Mouse (Mus musculus) forelimb bud, embryonic 11.5 days (tissue): ENCODE measurements around the gene Lgmn.
A peak's percentile ranks its signal among the peaks of the same experiment; 100 is the strongest.

ENCODE experiments used
- DNase-seq: peaks from one replicate; pipeline ENCODE4 v3.0.0-alpha.2; 2012; ENCODE audit warnings: low read depth, low spot score

Gene Lgmn

DNA sequence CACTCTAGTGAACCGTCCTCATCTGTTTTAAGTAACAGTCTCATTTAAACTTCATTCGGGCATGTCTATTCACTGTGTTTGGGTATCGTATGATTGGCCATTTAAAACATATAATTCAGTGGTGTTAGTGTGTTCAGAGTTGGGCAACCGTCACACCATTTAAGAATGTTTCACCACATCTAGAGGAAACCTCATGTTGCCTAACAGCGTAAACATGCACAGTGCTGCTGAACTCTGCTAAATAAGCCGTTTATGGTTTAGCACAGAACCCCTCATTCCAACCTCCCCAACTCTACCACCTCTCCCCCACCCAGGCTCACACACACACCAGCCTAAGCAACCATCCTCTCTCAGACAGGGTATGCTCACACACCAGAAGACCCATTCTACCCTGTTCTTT lies 91.2 kb downstream of the Lgmn start:
- no peak for DNase-seq

DNA sequence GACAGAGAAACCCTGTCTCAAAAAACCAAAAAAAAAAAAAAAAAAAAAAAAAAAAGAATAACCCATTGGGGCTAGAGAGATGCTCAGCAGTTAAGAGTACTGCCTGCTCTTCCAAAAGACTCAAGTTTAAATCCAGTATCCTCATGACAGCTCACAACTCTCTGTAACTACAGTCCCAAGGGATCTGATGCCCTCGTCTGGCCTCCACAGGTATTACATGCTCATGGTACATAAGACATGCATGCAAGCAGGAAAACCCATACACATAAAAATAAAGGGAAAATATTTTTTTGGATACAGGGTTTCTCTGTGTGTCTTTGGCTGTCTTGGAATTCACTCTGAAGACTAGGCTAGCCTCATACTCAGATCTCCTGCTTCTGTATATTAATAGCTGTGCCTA lies 93.1 kb downstream of the Lgmn start:
- DNase-seq = peak; percentile 33

DNA sequence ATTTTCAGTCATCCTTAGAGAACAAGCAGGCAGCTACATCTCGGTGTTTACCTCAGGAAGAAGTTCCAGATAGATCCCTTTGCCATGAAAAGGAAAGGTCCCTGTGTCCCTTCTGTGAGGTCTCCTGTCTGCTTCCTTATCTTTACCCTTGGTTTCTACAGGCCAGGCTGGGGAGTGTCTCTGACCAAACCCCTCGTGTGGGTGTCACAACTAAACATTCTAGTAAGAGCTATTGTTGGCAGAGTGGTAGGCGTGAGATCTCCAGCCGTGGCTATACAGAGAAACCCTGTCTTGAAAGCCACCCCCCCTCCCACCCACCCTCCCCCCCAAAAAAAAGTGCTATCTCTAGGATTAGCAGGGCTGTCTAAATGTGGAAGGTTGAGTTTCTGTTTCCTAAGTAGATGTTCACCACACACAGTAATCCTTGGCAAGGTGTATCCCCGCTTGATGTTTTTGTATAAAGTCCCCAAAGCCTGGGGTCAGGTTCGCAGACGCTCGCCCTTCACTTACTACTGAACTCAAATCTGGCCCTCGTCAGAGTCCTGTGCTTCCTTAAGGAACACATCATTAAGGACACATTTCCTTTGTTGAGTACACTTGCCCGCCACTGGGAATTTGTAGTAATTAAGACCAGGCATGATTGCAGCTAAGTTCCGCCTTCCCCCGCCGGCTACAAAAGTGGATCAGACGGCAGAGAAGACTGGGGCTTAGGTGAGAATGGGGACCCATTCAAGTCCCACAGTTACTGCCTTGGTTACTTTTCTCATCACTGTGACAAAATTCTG lies 94.4 kb downstream of the Lgmn start:
- peak; percentile 66 for DNase-seq
